Mouse (Mus musculus) CD4-positive naive resting alpha-beta T cell, adult 76 days (primary cell): ENCODE measurements around the gene Ncbp1. TPM values are rescaled to one million over a fixed set of nuclear protein-coding genes. Genes with fewer than 3 reads are reported as not detected.

Experiments used
- total RNA-seq: library from RNA; stranded (reverse); gene quantifications from one replicate; pipeline ENCODE4 v1.2.4, GENCODE M21; 2023

Gene Ncbp1
- 91.6 TPM for total RNA-seq

DNA sequence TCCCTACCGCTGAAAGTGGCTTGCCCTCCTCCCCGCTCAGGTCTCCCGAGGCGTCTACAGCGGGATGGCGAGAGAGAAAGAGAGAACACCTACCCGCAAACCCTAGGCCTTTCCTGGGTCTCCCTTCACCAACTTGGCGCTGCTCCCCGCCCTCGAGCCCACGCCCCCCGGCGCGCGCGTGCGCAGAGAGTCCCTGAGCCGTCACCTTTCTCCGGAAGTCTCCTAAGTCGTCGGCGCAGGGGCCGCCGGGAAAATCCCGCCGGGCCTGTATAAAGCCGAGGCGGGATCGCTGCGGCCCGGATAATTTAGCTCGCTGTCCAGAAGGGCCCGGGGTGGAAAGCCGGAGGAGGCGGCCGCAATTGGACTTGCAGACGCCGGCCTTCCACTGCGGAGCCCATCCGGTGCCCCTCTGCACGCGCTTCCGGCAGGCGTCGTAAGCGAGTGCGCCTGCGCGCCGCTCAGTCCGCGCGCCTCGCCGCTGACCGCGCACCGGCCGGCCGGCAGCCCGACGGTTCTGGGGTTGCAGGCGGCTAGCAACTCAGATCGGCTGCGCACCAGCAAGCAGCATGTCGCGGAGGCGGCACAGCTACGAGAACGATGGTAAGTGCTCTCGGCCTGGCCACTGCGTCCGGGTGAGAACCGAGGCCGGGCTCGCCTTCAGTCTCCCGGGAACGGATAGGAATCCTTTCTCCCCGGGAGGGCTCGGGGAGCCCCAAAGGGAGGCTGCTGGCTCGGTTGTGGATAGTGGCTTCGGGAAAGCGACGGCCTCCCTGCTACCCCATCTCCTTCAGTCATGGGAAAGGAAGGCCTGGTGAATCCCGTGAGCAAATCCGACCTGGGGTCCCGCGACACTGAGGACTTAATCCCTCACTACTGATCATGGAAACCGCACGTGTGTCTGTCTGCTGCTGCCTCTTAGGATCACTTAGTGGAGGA lies at the start of gene Ncbp1, which contains the start of gene Tstd2:
Gene Ncbp1 (plus strand): TSS at position 327 of the 936 bp plus-strand sequence.
Gene Tstd2 (minus strand): TSS at position 408 of the 936 bp plus-strand sequence.

DNA sequence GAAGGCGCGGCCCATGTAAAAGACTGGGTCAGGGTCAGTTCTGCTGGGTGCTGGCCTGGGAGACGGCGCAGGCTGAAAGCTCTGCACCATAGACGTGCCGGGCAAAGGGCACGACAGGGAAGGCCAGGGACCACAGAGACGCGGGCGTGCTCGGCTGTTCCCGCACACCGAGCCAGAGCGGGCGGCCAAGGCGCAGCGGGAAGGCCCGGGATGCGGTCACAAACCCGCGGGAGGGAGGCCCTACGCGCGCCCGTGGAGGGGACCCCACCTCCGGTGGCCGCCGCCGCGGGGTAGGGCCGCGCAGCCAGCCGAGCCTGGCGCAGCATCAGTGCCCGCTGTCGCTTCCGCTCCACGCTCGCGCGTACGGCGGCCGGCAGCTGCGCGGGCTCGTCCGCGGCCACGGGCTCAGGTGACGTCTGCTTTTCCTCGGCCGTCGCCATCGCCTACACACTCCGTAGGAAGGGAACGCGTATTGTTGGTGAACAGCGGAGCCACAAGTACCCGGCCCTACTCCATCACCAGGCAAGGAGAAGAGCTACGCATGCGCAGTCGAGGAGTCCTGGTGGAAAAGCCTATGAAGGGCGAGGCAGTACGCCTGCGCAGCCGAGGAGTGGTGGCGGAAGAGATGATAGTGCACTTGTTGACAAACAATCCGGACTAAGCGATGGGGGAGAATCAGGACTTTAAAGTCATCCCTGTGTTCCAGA lies 57.5 kb downstream of the Ncbp1 start, which contains the start of gene Xpa:
Gene Xpa (minus strand): TSS at position 531 of the 707 bp plus-strand sequence.

Other genes with a start within 250 kb of the Ncbp1 start
- gene Ccdc180, start 248.3 kb upstream of the Ncbp1 start, total RNA-seq = not detected
- gene Tdrd7, start 173.3 kb upstream of the Ncbp1 start, total RNA-seq = 4.4 TPM
- gene Tmod1, start 99.7 kb upstream of the Ncbp1 start, total RNA-seq = 0.47 TPM
- 52.4 TPM for gene Tstd2, start 81 bp downstream of the Ncbp1 start, total RNA-seq
- gene Xpa, start 57.7 kb downstream of the Ncbp1 start, total RNA-seq = 24.5 TPM
- gene Foxe1, start 205.0 kb downstream of the Ncbp1 start, total RNA-seq = not detected